Mouse (Mus musculus) E14TG2a.4 (cell line): ENCODE measurements at regions not wholly inside any gene's neighbourhood (a gene's known extent, or its start where the extent isn't known, plus 50 kb on each side); places are given as distances from the start of the nearest gene placed in this dataset.

Experiments used
- H3K27me3 ChIP-seq: 2 replicates; pipeline ENCODE4 v1.6.1; 2014; ENCODE audit warnings: low read length, control low read depth; ENCODE audit not compliant: insufficient read depth
- H3K36me3 ChIP-seq: 2 replicates; pipeline ENCODE4 v1.6.1; 2014; ENCODE audit warnings: low read length, control low read depth; ENCODE audit not compliant: insufficient read depth
- H3K4me1 ChIP-seq: replicated peaks from 2 replicates; pipeline ENCODE4 v1.6.1; 2014; ENCODE audit warnings: low read depth, low read length, control low read depth
- H3K4me3 ChIP-seq: replicated peaks from 2 replicates; pipeline ENCODE4 v1.5.1; 2014; ENCODE audit warnings: mild to moderate bottlenecking, low read length
- H3K9me3 ChIP-seq: 2 replicates; pipeline ENCODE4 v1.6.1; 2014; ENCODE audit warnings: low read length, control low read depth
- CTCF ChIP-seq: conservative IDR thresholded peaks from 2 replicates; pipeline ENCODE4 v1.5.1; 2014; ENCODE audit warnings: low read length
- NANOG ChIP-seq: IDR thresholded peaks from 2 replicates; pipeline ENCODE4 v1.6.1; 2014; ENCODE audit warnings: borderline replicate concordance, low read length, mixed read lengths
- POU5F1 ChIP-seq: IDR thresholded peaks from 2 replicates; pipeline ENCODE4 v1.6.1; 2014; ENCODE audit warnings: low read length, borderline replicate concordance

- H3K4me1 ChIP-seq = peaks cover 11% of the 10 kb centered on the region
- no peaks in the 10 kb centered on the region for H3K36me3 ChIP-seq
- peaks cover 48% of the 10 kb centered on the region for H3K27me3 ChIP-seq
Measured at GRCm38 (mm10) chr14:67612471-67612870, 1603.5 kb upstream of the Gulo start.

GRCm38 (mm10) chr14:67608262-67608661, 1599.3 kb upstream of the Gulo start:
- TF ChIP-seq POU5F1 = no peak
- no peak for TF ChIP-seq CTCF
- TF ChIP-seq NANOG = no peak
- peak overlapping the region; percentile 45 for H3K4me3 ChIP-seq
- no peaks in the 10 kb centered on the region for H3K9me3 ChIP-seq
- H3K36me3 ChIP-seq = no peaks in the 10 kb centered on the region
- peaks cover 16% of the 10 kb centered on the region for H3K4me1 ChIP-seq
- peaks cover 58% of the 10 kb centered on the region for H3K27me3 ChIP-seq

More at GRCm38 (mm10) chr14:67612471-67612870, 1603.5 kb upstream of the Gulo start:
- TF ChIP-seq CTCF = no peak
- TF ChIP-seq NANOG = no peak
- TF ChIP-seq POU5F1 = no peak
- no peak overlapping the region for H3K4me3 ChIP-seq
- no peaks in the 10 kb centered on the region for H3K9me3 ChIP-seq

- Histone ChIP-seq H3K36me3 (no peaks in the 10 kb centered on the region), H3K4me1 (peaks cover 9% of the 10 kb centered on the region), H3K4me3 (no peak overlapping the region), H3K27me3 (peaks cover 23% of the 10 kb centered on the region), H3K9me3 (no peaks in the 10 kb centered on the region)
- TF ChIP-seq CTCF (no peak), POU5F1 (no peak), NANOG (no peak)
Measured at GRCm38 (mm10) chr14:67602960-67603359, 1594.0 kb upstream of the Gulo start.

DNA sequence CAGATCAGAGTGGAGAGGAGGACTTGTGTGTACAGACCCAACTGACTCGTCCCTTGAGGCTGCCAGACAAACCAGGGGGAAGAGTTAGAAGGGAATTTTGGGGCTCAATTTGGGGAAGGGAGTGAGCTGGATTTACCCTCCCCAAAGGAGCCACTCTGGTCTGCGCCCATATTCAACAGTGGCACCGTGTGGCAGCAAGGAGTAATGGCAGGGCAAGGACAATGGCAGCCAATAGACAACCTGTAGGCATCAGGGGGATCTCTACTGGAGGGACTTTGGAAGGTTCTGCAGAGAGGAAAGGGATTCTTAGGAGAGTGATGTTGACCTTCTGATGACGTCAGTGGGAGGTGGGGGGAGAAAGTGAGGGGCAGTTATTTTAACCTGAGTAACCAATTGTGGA, 1590.7 kb upstream of the Gulo start:
- Histone ChIP-seq H3K27me3 (peaks cover 18% of the 10 kb centered on the region), H3K9me3 (no peaks in the 10 kb centered on the region), H3K36me3 (no peaks in the 10 kb centered on the region), H3K4me1 (no peaks in the 10 kb centered on the region), H3K4me3 (no peak overlapping the region)
- TF ChIP-seq NANOG (no peak), POU5F1 (no peak), CTCF (peak; percentile 78)

DNA sequence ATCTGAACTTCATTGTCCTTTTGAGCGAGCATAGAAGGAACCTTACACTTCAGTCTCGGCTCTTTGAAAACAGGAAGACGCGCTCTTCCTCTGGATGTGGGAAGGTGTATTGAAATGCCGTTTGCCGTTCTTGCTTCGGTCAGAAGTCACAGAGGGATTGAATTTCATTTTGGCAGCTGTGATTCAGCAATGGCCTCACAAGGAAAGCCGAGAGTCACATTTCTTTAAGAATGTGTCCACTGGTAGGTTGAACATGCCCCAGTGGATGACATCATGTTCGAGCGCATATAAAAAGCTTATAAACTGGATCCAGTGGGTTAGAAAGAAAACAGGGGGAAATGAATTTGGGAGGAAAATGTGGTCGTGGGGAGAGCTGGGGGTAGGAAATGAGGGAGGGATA, 1579.6 kb upstream of the Gulo start:
- Histone ChIP-seq H3K36me3 (no peaks in the 10 kb centered on the region), H3K4me3 (no peak overlapping the region), H3K27me3 (no peaks in the 10 kb centered on the region), H3K9me3 (no peaks in the 10 kb centered on the region), H3K4me1 (no peaks in the 10 kb centered on the region)
- TF ChIP-seq POU5F1 = no peak
- no peak for TF ChIP-seq NANOG
- TF ChIP-seq CTCF = no peak

DNA sequence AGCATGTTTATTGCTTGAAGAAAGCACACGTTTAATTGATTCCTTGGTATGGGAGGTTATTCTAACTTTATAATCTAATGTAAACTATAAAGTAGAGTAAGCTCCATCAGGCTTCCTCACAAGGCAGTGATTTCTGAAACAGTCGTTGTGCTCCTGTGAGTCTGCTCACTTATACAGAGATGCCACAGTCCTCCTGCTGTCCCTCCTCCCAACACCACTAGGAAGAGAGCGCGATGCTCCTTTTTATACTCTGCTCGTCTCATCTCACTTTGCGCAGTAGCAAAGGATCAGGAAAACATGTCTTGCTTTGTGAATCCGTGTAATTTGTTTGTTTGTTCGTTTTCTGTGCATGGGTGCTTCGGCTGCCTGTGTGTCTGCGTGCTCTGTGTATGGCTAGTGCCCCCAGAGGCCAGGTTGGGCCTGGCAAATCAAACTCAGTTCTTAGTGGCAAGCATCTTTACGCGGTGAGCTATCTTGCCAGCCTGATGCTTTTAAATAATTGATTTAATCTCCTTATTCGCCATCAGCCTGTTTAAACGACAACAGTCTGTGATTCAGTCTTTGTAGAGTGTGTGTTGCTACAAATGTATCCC, 1575.5 kb upstream of the Gulo start:
- Histone ChIP-seq H3K27me3 (no peaks in the 10 kb centered on the region), H3K4me3 (no peak overlapping the region), H3K9me3 (no peaks in the 10 kb centered on the region), H3K36me3 (no peaks in the 10 kb centered on the region), H3K4me1 (no peaks in the 10 kb centered on the region)
- TF ChIP-seq NANOG = no peak
- TF ChIP-seq POU5F1 = no peak
- TF ChIP-seq CTCF = peak; percentile 28; the same call in 1 of the 2 replicates

DNA sequence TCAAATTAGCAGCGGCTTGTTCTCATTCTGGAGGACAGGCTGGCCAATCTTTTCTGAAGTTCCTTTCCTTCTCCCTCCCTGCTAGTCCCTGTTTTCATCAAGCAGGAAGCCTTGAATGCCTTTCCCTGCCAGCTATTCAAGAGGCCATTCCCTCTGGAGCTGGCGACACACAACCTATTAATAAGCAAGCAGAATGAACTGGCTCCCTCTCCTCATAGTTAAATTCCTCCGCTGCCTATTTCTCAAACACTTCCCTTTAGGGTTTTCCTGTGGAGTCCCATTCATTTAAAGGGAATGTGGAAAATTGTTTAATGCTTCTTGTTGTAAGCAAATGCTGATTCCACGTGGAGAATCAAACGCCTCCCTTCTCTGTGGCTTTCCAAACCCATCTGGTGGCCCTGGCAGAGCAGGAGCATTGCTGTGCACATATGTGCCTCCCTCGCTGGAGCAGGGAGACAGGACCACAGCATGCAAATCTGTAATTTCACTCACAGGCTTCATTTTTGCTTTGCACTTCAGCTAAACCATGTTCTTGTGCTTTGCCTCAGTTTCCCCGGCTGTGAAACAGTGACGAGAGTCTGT, 1573.3 kb upstream of the Gulo start:
- H3K4me1 ChIP-seq = no peaks in the 10 kb centered on the region
- H3K9me3 ChIP-seq = no peaks in the 10 kb centered on the region
- no peaks in the 10 kb centered on the region for H3K36me3 ChIP-seq
- no peak overlapping the region for H3K4me3 ChIP-seq
- H3K27me3 ChIP-seq = no peaks in the 10 kb centered on the region
- TF ChIP-seq POU5F1 (no peak), NANOG (no peak), CTCF (no peak)

GRCm38 (mm10) chr14:67574346-67574949, 1565.4 kb upstream of the Gulo start:
- no peak overlapping the region for H3K4me3 ChIP-seq
- H3K27me3 ChIP-seq = no peaks in the 10 kb centered on the region
- no peaks in the 10 kb centered on the region for H3K36me3 ChIP-seq
- H3K9me3 ChIP-seq = no peaks in the 10 kb centered on the region
- no peak for TF ChIP-seq NANOG
- no peak for TF ChIP-seq CTCF
- TF ChIP-seq POU5F1 = no peak
- H3K4me1 ChIP-seq = no peaks in the 10 kb centered on the region; the same call in 1 of the 2 replicates
